Mouse (Mus musculus) bone marrow, adult 2 months (tissue): ENCODE results near the gene Tmem147. TPM values are rescaled to one million over a fixed set of nuclear protein-coding genes. Genes with fewer than 3 reads are reported as not detected.

Experiments used
- H3K27ac ChIP-seq: fragments of 200-500 bp; 2 replicates; pipeline ENCODE4 v1.5.1; 2012; ENCODE audit warnings: low read depth, mild to moderate bottlenecking, control low read depth, inconsistent platforms, low read length; ENCODE audit not compliant: control insufficient read depth, poor library complexity, insufficient read depth
- H3K4me1 ChIP-seq: fragments of 200-500 bp; 2 replicates; pipeline ENCODE4 v1.6.1; 2011; ENCODE audit warnings: low read length; ENCODE audit not compliant: control insufficient read depth, insufficient read depth
- H3K4me3 ChIP-seq: fragments of 200-500 bp; replicated peaks from 2 replicates; pipeline ENCODE3; 2011; ENCODE audit warnings: mild to moderate bottlenecking, low read depth, low read length, control low read depth; ENCODE audit not compliant: control insufficient read depth
- CTCF ChIP-seq: fragments of 200-500 bp; IDR thresholded peaks from 2 replicates; pipeline ENCODE4 v1.5.1; 2011; ENCODE audit warnings: low read length, control low read depth; ENCODE audit not compliant: control insufficient read depth, insufficient read depth
- POLR2A ChIP-seq: fragments of 200-500 bp; IDR thresholded peaks from 2 replicates; pipeline ENCODE4 v1.6.1; 2011; ENCODE audit warnings: low read depth, mild to moderate bottlenecking, control low read depth, low read length, borderline replicate concordance; ENCODE audit not compliant: control insufficient read depth
- WGBS: fragments of 180-500 bp; shearing (Covaris S2); methylation state at CpG from one replicate; pipeline ENCODE4 v1.1.7; 2018; 5-methylcytosine and 5-hydroxymethylcytosine counted together
- polyA plus RNA-seq: library from polyadenylated mRNA; stranded (reverse); fragments of >200 nt; gene quantifications from 2 replicates; pipeline ENCODE4 v1.2.4, GENCODE M21; 2011; ENCODE audit warnings: low replicate concordance; ENCODE audit not compliant: missing spikeins, insufficient read depth, insufficient read length

Tmem147 gene
- polyA plus RNA-seq, 1 experiment = 95.6 TPM

GRCm38 (mm10) chr7:30681897-30682296, 47.4 kb downstream of the Tmem147 start:
- Histone ChIP-seq H3K4me3 (no peak overlapping the region), H3K27ac (no peak overlapping the region), H3K4me1 (no peaks in the 10 kb centered on the region; the same call in 1 of the 2 replicates)
- WGBS = 73% methylated on average over 5 of the region's 5 CpGs
- TF ChIP-seq CTCF (no peak), POLR2A (no peak)

- Histone ChIP-seq H3K27ac (no peak overlapping the region), H3K4me1 (no peaks in the 10 kb centered on the region; the same call in 1 of the 2 replicates), H3K4me3 (no peak overlapping the region)
- 71% methylated on average over 5 of the region's 5 CpGs for WGBS
- no peak for TF ChIP-seq CTCF
- TF ChIP-seq POLR2A = no peak
Measured at GRCm38 (mm10) chr7:30678263-30678975, 50.9 kb downstream of the Tmem147 start.

Other genes with a start within 250 kb of the Tmem147 start
- gene Prodh2, start 235.9 kb downstream of the Tmem147 start, polyA plus RNA-seq = 1.9 and 3.1 TPM in 2 replicates
- 45.1 and 61.6 TPM in 2 replicates for gene Arhgap33, start 194.5 kb downstream of the Tmem147 start, polyA plus RNA-seq
- gene Hspb6, start 177.4 kb downstream of the Tmem147 start, polyA plus RNA-seq = 13.1 and 19.0 TPM in 2 replicates
- gene Proser3, start 177.2 kb downstream of the Tmem147 start, polyA plus RNA-seq = 4.2 and 12.8 TPM in 2 replicates
- gene Lin37, start 169.7 kb downstream of the Tmem147 start, polyA plus RNA-seq = 22.2 and 47.7 TPM in 2 replicates
- 28.8 and 71.1 TPM in 2 replicates for gene U2af1l4, start 166.2 kb downstream of the Tmem147 start, polyA plus RNA-seq
- 7.6 and 11.0 TPM in 2 replicates for gene Gm49396, start 166.2 kb downstream of the Tmem147 start, polyA plus RNA-seq
- 50.7 and 98.9 TPM in 2 replicates for gene Psenen, start 165.9 kb downstream of the Tmem147 start, polyA plus RNA-seq
- 11.3 and 15.7 TPM in 2 replicates for gene Igflr1, start 164.1 kb downstream of the Tmem147 start, polyA plus RNA-seq
- 35.5 and 102 TPM in 2 replicates for gene Kmt2b, start 140.8 kb downstream of the Tmem147 start, polyA plus RNA-seq
- 3.1 TPM in 1 of 2 replicates, not detected in the other for gene Zbtb32, start 130.6 kb downstream of the Tmem147 start, polyA plus RNA-seq
- gene Upk1a, start 116.7 kb downstream of the Tmem147 start, polyA plus RNA-seq = 1.4 TPM in 1 of 2 replicates, not detected in the other
- 443 and 613 TPM in 2 replicates for gene Cox6b1, start 103.4 kb downstream of the Tmem147 start, polyA plus RNA-seq
- not detected in 2 replicates for gene Etv2, start 93.7 kb downstream of the Tmem147 start, polyA plus RNA-seq
- gene Rbm42, start 79.2 kb downstream of the Tmem147 start, polyA plus RNA-seq = 24.9 and 25.2 TPM in 2 replicates
- 19.5 and 32.1 TPM in 2 replicates for gene Haus5, start 64.5 kb downstream of the Tmem147 start, polyA plus RNA-seq
- gene Pmis2, start 57.9 kb downstream of the Tmem147 start, polyA plus RNA-seq = not detected in 2 replicates
- gene 2200002J24Rik, start 30.6 kb downstream of the Tmem147 start, polyA plus RNA-seq = not detected in 2 replicates
- gene Atp4a, start 17.3 kb downstream of the Tmem147 start, polyA plus RNA-seq = 0.95 TPM in 1 of 2 replicates, not detected in the other
- not detected in 2 replicates for gene Gapdhs, start 14.1 kb upstream of the Tmem147 start, polyA plus RNA-seq
- gene Sbsn, start 21.9 kb upstream of the Tmem147 start, polyA plus RNA-seq = 3.5 and 6.4 TPM in 2 replicates
- gene Dmkn, start 34.2 kb upstream of the Tmem147 start, polyA plus RNA-seq = 3.1 TPM in 1 of 2 replicates, not detected in the other
- not detected in 2 replicates for gene Krtdap, start 58.4 kb upstream of the Tmem147 start, polyA plus RNA-seq
- gene Ffar2, start 94.2 kb upstream of the Tmem147 start, polyA plus RNA-seq = 3.6 and 18.3 TPM in 2 replicates
- not detected in 2 replicates for gene Ffar3, start 126.6 kb upstream of the Tmem147 start, polyA plus RNA-seq
- gene Ffar1, start 132.0 kb upstream of the Tmem147 start, polyA plus RNA-seq = 2.1 and 4.9 TPM in 2 replicates
- 24.0 and 59.4 TPM in 2 replicates for gene Cd22, start 150.8 kb upstream of the Tmem147 start, polyA plus RNA-seq
- 1.1 and 7.2 TPM in 2 replicates for gene Mag, start 185.3 kb upstream of the Tmem147 start, polyA plus RNA-seq
- gene Hamp2, start 195.1 kb upstream of the Tmem147 start, polyA plus RNA-seq = not detected in 2 replicates
- gene Hamp, start 214.5 kb upstream of the Tmem147 start, polyA plus RNA-seq = 9.2 and 42.2 TPM in 2 replicates
- 88.9 and 89.6 TPM in 2 replicates for gene Usf2, start 227.3 kb upstream of the Tmem147 start, polyA plus RNA-seq
- gene Lsr, start 243.9 kb upstream of the Tmem147 start, polyA plus RNA-seq = 0.81 and 4.2 TPM in 2 replicates
- gene Fam187b, start 244.2 kb upstream of the Tmem147 start, polyA plus RNA-seq = 0.75 TPM in 1 of 2 replicates, not detected in the other